Mouse (Mus musculus): ENCODE measurements around the gene Tbc1d17. TPM values are rescaled to one million over a fixed set of nuclear protein-coding genes. Genes with fewer than 3 reads are reported as not detected.
"Not testable (repeated sequence)": the region's sequence is repeated elsewhere in the genome, so short reads cannot be mapped to it uniquely, and the experiment has no call there.

Tbc1d17 gene
- polyA plus RNA-seq, 1 experiment from 2014 or later, result 84.0 TPM

GRCm38 (mm10) chr7:44888256-44889105 is 39.6 kb upstream of the Tbc1d17 start:
- H3K9me3 ChIP-seq (ENCODE audit: low read length), result no peaks in the 10 kb centered on the region
- WGBS, result 79% methylated on average over 13 of the region's 13 CpGs
- peaks cover 10% of the 10 kb centered on the region for H3K36me3 ChIP-seq (ENCODE audit: insufficient read depth, low read length)
- no peak for DNase-seq (ENCODE audit: low spot score)
- no peak for ATAC-seq
- H3K4me1 ChIP-seq (ENCODE audit: insufficient read depth, low read depth, low read length), result no peaks in the 10 kb centered on the region
- H3K27me3 ChIP-seq (replicated peaks; ENCODE audit: insufficient read depth, low read length), result no peaks in the 10 kb centered on the region
- H3K9ac ChIP-seq (replicated peaks; ENCODE audit: low read depth), result no peak overlapping the region
- no peak overlapping the region for H3K4me3 ChIP-seq (ENCODE audit: low read depth, low read length)
- TF ChIP-seq EP300 (IDR thresholded peaks at IDR 0.05), result no peak
- no peak for TF ChIP-seq CTCF (IDR thresholded peaks at IDR 0.05)
- no peak overlapping the region for H3K4me2 ChIP-seq (replicated peaks; ENCODE audit: low read depth, low read length)
- no peak overlapping the region for H3K27ac ChIP-seq (ENCODE audit: low read length)

GRCm38 (mm10) chr7:44886964-44887363 is 38.1 kb upstream of the Tbc1d17 start:
- ATAC-seq (no peak), DNase-seq (ENCODE audit: low spot score) (no peak)
- no peaks in the 10 kb centered on the region for H3K27me3 ChIP-seq (replicated peaks; ENCODE audit: insufficient read depth, low read length)
- TF ChIP-seq CTCF (IDR thresholded peaks at IDR 0.05), result no peak
- TF ChIP-seq EP300 (IDR thresholded peaks at IDR 0.05), result no peak
- H3K4me3 ChIP-seq (ENCODE audit: low read depth, low read length), result no peak overlapping the region
- no peak overlapping the region for H3K4me2 ChIP-seq (replicated peaks; ENCODE audit: low read depth, low read length)
- peaks cover 18% of the 10 kb centered on the region for H3K36me3 ChIP-seq (ENCODE audit: insufficient read depth, low read length)
- H3K9me3 ChIP-seq (ENCODE audit: low read length), result no peaks in the 10 kb centered on the region
- no peak overlapping the region for H3K27ac ChIP-seq (ENCODE audit: low read length)
- no peaks in the 10 kb centered on the region for H3K4me1 ChIP-seq (ENCODE audit: insufficient read depth, low read depth, low read length)
- WGBS, result 83% methylated on average over 7 of the region's 7 CpGs
- H3K9ac ChIP-seq (replicated peaks; ENCODE audit: low read depth), result no peak overlapping the region

- Histone ChIP-seq H3K27me3 (replicated peaks; ENCODE audit: insufficient read depth, low read length) (no peaks in the 10 kb centered on the region), H3K9me3 (ENCODE audit: low read length) (no peaks in the 10 kb centered on the region), H3K27ac (ENCODE audit: low read length) (no peak overlapping the region), H3K4me2 (replicated peaks; ENCODE audit: low read depth, low read length) (no peak overlapping the region), H3K36me3 (ENCODE audit: insufficient read depth, low read length) (peaks cover 24% of the 10 kb centered on the region), H3K9ac (replicated peaks; ENCODE audit: low read depth) (no peak overlapping the region), H3K4me1 (ENCODE audit: insufficient read depth, low read depth, low read length) (no peaks in the 10 kb centered on the region), H3K4me3 (ENCODE audit: low read depth, low read length) (no peak overlapping the region)
- 91% methylated on average over 5 of the region's 5 CpGs for WGBS
- ATAC-seq, result no peak
- TF ChIP-seq CTCF (IDR thresholded peaks at IDR 0.05), result no peak
- TF ChIP-seq EP300 (IDR thresholded peaks at IDR 0.05), result no peak
- no peak for DNase-seq (ENCODE audit: low spot score)
These were observed 35.8 kb upstream of the Tbc1d17 start for GRCm38 (mm10) chr7:44884637-44885036.

- Histone ChIP-seq H3K27ac (ENCODE audit: low read length) (no peak overlapping the region), H3K4me3 (ENCODE audit: low read depth, low read length) (no peak overlapping the region), H3K27me3 (replicated peaks; ENCODE audit: insufficient read depth, low read length) (no peaks in the 10 kb centered on the region), H3K9me3 (ENCODE audit: low read length) (no peaks in the 10 kb centered on the region), H3K4me1 (ENCODE audit: insufficient read depth, low read depth, low read length) (no peaks in the 10 kb centered on the region), H3K9ac (replicated peaks; ENCODE audit: low read depth) (no peak overlapping the region), H3K36me3 (ENCODE audit: insufficient read depth, low read length) (peaks cover 35% of the 10 kb centered on the region), H3K4me2 (replicated peaks; ENCODE audit: low read depth, low read length) (no peak overlapping the region)
- TF ChIP-seq CTCF (IDR thresholded peaks at IDR 0.05), result no peak
- TF ChIP-seq EP300 (IDR thresholded peaks at IDR 0.05), result no peak
- WGBS, result 90% methylated on average over 3 of the region's 3 CpGs
- ATAC-seq (no peak), DNase-seq (ENCODE audit: low spot score) (no peak)
These were observed 34.2 kb upstream of the Tbc1d17 start for GRCm38 (mm10) chr7:44883036-44883435.

- ATAC-seq (no peak), DNase-seq (ENCODE audit: low spot score) (no peak)
- TF ChIP-seq EP300 (IDR thresholded peaks at IDR 0.05) (no peak), CTCF (IDR thresholded peaks at IDR 0.05) (no peak)
- H3K9ac ChIP-seq (replicated peaks; ENCODE audit: low read depth), result no peak overlapping the region
- H3K9me3 ChIP-seq (ENCODE audit: low read length), result no peaks in the 10 kb centered on the region
- H3K4me2 ChIP-seq (replicated peaks; ENCODE audit: low read depth, low read length), result no peak overlapping the region
- peaks cover 20% of the 10 kb centered on the region; the same call in 1 of the 2 replicates for H3K36me3 ChIP-seq (ENCODE audit: insufficient read depth, low read length)
- H3K4me1 ChIP-seq (ENCODE audit: insufficient read depth, low read depth, low read length), result no peaks in the 10 kb centered on the region
- H3K27me3 ChIP-seq (replicated peaks; ENCODE audit: insufficient read depth, low read length), result no peaks in the 10 kb centered on the region
- 84% methylated on average over 14 of the region's 14 CpGs for WGBS
- no peak overlapping the region for H3K27ac ChIP-seq (ENCODE audit: low read length)
- H3K4me3 ChIP-seq (ENCODE audit: low read depth, low read length), result no peak overlapping the region
These were observed 29.0 kb upstream of the Tbc1d17 start for GRCm38 (mm10) chr7:44877833-44878232.

GRCm38 (mm10) chr7:44871774-44872173 is 22.9 kb upstream of the Tbc1d17 start:
- H3K4me2 ChIP-seq (replicated peaks; ENCODE audit: low read depth, low read length); ATAC-seq; H3K27me3 ChIP-seq (replicated peaks; ENCODE audit: insufficient read depth, low read length); H3K27ac ChIP-seq (ENCODE audit: low read length); H3K4me3 ChIP-seq (ENCODE audit: low read depth, low read length); DNase-seq (ENCODE audit: low spot score); H3K36me3 ChIP-seq (ENCODE audit: insufficient read depth, low read length); H3K9ac ChIP-seq (replicated peaks; ENCODE audit: low read depth); H3K9me3 ChIP-seq (ENCODE audit: low read length): not testable (repeated sequence)
- peak; percentile 24 for TF ChIP-seq CTCF (IDR thresholded peaks at IDR 0.05)
- H3K4me1 ChIP-seq (ENCODE audit: insufficient read depth, low read depth, low read length), result peaks cover 19% of the 10 kb centered on the region
- WGBS, result 86% methylated on average over 2 of the region's 2 CpGs

Measured in lung, postnatal 0 days (tissue).